Mouse (Mus musculus) ovary, postnatal 36 days (tissue): ENCODE measurements around the gene Sdhd.
"Not testable (repeated sequence)": the region's sequence is repeated elsewhere in the genome, so short reads cannot be mapped to it uniquely, and the experiment has no call there.

Source experiments
- DNase-seq: peaks from one replicate; pipeline ENCODE4 v3.0.0; 2022; ENCODE audit warnings: low spot score, mixed read lengths

Sdhd gene

GRCm38 (mm10) chr9:50603189-50603997, at the start of gene Sdhd, which contains the start of gene Timm8b:
Sdhd (minus strand) TSS chr9:50603812.
Timm8b (plus strand) TSS chr9:50603910.
- peak; percentile 90 for DNase-seq

- no peak for DNase-seq
Observed at GRCm38 (mm10) chr9:50650503-50650902, 46.9 kb upstream of the Sdhd start.

GRCm38 (mm10) chr9:50646826-50647370, 43.3 kb upstream of the Sdhd start:
- DNase-seq: no peak

- no peak for DNase-seq
Observed at GRCm38 (mm10) chr9:50634270-50634669, 30.7 kb upstream of the Sdhd start.

GRCm38 (mm10) chr9:50633059-50633458, 29.4 kb upstream of the Sdhd start:
- no peak for DNase-seq

- no peak for DNase-seq
Observed at GRCm38 (mm10) chr9:50632016-50632688, 28.5 kb upstream of the Sdhd start.

GRCm38 (mm10) chr9:50630903-50631302, 27.3 kb upstream of the Sdhd start:
- DNase-seq: not testable (repeated sequence)

- DNase-seq: no peak
Observed at GRCm38 (mm10) chr9:50617794-50618330, 14.2 kb upstream of the Sdhd start.

- DNase-seq: peak; percentile 85
Observed at GRCm38 (mm10) chr9:50616766-50617603, 13.4 kb upstream of the Sdhd start, which contains the start of the genes Pih1d2 and Nkapd1. Pih1d2 (plus strand) TSS chr9:50617321. Nkapd1 (minus strand) TSS chr9:50617464.

GRCm38 (mm10) chr9:50616161-50616560, 12.5 kb upstream of the Sdhd start:
- no peak for DNase-seq

GRCm38 (mm10) chr9:50612115-50612514, 8.5 kb upstream of the Sdhd start:
- no peak for DNase-seq

- DNase-seq: no peak
Observed at GRCm38 (mm10) chr9:50604338-50604737, 726 bp upstream of the Sdhd start.

- DNase-seq: no peak
Observed at GRCm38 (mm10) chr9:50603998-50604324, 349 bp upstream of the Sdhd start.

GRCm38 (mm10) chr9:50602055-50602845, 1.4 kb downstream of the Sdhd start:
- no peak for DNase-seq

GRCm38 (mm10) chr9:50601536-50601935, 2.1 kb downstream of the Sdhd start:
- DNase-seq: no peak

- no peak for DNase-seq
Observed at GRCm38 (mm10) chr9:50596973-50597372, 6.6 kb downstream of the Sdhd start.

GRCm38 (mm10) chr9:50594794-50595417, 8.7 kb downstream of the Sdhd start:
- no peak for DNase-seq

GRCm38 (mm10) chr9:50593544-50593943, 10.1 kb downstream of the Sdhd start:
- DNase-seq: peak; percentile 22

- DNase-seq: no peak
Observed at GRCm38 (mm10) chr9:50592955-50593354, 10.7 kb downstream of the Sdhd start.

GRCm38 (mm10) chr9:50590856-50591518, 12.6 kb downstream of the Sdhd start:
- DNase-seq: no peak
